Mouse (Mus musculus) right cerebral cortex, postnatal 36 days (tissue): ENCODE measurements around the gene Dlg4.

ENCODE experiments used
- DNase-seq, 2 experiments: peaks; one replicate each; pipeline ENCODE4 v3.0.0; 2022; ENCODE audit warnings: low spot score in 2 of 2, mixed read lengths in 1 of 2

Gene Dlg4

GRCm38 (mm10) chr11:70019495-70020021 lies 2.8 kb downstream of the Dlg4 start:
- no peak for DNase-seq

DNA sequence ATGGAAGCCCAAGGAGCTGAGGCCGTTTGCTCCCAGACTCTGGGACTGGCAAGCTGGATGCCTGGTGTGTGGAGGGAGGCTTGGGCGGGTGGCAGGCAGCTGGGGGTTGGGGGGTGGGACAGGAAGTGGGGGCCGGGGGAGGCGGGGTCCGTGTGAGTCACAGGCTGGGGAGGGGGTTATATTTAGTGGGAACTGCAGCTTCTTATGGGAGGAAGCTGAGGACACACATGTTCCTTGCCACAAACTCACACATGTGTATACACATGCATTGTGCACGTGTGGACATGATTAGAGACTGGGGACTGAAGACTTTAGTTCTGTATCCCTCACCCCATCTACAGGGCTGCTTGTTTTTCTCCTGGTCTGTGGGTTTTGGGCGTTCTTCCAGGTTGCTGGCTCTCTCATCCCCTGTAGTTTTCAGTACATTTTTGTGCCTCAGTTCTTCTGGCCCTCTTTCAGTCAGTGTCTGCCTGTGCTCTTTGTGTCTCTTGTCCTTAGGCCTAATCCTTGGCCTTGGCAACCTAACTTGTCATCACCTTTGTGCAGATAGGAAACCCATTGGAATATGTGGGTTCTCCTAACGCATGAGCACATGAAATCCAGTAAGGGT lies 3.4 kb downstream of the Dlg4 start:
- no peak for DNase-seq

DNA sequence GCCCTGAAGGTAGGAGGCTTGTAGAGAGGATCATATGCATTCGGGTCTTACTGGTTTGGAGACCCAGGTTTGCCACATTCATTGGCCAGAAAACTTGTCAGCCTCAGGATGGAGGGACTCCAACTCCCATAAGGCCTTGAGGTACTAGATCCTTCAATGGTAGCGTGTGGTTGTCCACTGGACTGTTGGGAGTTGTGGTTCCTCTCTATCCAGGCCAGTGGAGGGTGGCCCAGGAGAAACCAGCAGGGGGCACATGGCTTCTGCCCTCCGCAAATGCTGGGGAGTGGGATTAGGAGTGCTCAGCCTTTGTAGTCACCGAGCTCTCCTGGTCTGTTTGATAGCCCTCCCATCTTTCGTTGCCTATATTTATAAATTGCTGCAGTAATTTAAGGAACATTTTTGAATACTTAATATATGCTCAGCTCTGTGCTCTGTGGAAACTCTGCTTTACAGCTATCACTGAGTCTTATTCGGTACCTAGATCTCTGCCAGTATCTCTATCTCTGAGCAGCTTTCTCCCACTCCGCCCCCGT lies 4.1 kb downstream of the Dlg4 start:
- DNase-seq, result peak; percentile 70 to 76

DNA sequence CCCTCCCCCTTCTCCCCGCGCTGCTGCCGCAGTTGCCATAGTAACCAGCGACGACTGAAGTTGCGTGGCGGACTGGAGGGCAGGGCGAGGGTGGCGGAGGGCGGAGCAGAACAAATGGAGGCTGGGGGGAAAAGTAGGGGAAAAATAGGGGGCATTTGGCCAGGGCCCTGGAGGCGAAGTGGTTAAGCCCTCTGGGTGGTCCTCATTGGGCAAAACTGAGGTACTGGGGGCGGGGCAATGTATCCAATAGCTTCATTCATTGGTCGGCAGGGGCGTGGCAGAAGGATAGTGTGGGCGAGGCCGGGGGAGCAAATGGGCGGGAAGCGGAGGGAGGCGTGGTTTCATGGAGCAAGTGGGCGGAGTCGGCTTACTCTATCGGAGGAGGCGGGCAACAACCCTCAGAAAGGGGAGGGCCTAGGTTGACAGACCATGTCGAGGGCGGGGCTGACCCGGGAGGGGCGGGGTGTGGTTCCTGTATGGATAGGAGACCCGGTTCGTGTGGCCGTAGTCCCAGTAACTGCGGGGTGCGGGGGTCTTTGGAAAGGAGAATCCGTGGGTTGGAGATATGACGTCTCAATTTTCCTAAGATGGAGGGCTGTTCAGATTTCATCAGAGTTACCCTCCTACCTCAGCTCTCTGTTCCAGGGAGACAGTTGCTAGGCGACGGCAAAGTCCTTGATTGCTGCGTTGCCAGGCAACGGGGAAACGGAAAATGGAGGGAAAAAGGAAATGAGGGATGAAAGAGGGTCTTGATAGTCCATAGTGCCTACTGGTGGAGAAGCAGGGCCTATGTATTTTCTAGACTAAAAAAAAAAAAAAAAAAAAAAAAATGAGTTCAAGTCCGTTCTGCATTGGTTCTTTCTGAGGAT lies 4.8 kb downstream of the Dlg4 start:
- DNase-seq, result peak; percentile 96

GRCm38 (mm10) chr11:70023481-70024150 lies 6.9 kb downstream of the Dlg4 start:
- no peak for DNase-seq

- DNase-seq, result no peak
Observed at GRCm38 (mm10) chr11:70024151-70024514, 7.4 kb downstream of the Dlg4 start.

- DNase-seq, result no peak
Observed at GRCm38 (mm10) chr11:70026689-70027088, 9.9 kb downstream of the Dlg4 start.

DNA sequence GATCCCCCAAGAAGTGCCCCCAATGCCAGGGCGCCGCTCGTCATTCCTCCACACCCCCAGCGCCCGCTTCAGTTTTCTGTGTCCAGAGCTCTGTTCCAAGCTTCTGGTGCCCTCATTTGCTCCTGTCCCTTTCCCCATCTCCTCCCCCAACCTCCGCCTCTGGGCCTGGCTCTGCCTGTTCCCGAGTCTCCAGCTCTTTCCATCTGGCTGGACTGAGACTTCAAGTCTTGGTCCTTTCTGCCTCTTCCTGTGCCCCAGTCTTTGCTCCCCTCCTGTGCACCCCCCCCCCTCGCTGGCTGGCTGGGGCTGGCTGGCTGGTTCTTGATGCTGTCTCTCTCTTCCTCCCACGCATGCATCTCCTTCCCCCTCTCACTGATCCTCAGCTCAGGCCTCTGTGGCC lies 10.7 kb downstream of the Dlg4 start:
- peak in 1 of 2 experiments; percentile 42 for DNase-seq

GRCm38 (mm10) chr11:70028401-70029129 lies 11.8 kb downstream of the Dlg4 start:
- DNase-seq, result no peak

GRCm38 (mm10) chr11:70029130-70029801 lies 12.5 kb downstream of the Dlg4 start:
- DNase-seq, result peak; percentile 85 to 89

- DNase-seq, result no peak
Observed at GRCm38 (mm10) chr11:70029829-70030550, 13.2 kb downstream of the Dlg4 start.

DNA sequence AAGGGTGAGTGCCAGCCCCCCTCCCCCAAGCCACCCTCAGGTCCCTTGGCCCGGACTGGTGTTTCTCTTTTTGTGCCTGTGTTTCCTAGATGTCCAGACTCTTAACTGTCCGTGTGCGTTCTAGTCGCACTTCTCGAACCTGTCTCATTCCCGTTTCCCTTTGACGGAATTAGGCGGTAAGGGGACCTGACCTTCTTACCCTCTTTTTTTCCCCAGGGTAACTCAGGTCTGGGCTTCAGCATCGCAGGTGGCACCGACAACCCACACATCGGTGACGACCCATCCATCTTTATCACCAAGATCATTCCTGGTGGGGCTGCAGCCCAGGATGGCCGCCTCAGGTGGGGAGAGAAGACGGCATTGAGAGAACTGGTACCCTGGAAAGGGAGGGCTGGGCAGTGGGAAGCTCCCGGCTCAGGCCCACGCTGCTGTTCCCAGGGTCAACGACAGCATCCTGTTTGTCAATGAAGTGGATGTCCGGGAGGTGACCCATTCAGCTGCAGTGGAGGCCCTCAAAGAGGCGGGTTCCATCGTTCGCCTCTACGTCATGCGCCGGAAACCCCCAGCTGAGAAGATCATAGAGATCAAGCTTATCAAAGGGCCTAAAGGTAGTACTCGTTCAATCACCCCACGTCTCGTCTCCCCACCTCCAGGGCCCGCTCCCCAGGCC lies 14.0 kb downstream of the Dlg4 start:
- no peak for DNase-seq

GRCm38 (mm10) chr11:70031321-70031670 lies 14.6 kb downstream of the Dlg4 start:
- DNase-seq, result no peak

GRCm38 (mm10) chr11:70038174-70038573 lies 21.4 kb downstream of the Dlg4 start:
- no peak for DNase-seq

DNA sequence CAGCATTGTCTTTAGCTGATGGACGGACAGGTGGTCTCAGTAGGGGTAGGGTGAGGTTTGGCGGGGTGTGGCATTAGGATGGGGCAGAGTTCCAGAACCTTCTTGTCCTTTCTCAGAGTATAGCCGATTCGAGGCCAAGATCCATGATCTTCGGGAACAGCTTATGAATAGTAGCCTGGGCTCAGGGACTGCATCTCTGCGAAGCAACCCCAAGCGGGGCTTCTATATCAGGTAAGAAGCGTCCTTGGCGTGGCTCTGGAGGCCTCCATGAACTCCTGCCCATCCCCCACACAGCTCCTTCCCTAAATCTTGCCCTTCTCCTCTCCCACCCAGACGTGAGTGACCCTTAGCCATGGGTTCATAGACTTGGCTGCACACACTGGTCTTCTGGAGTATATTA lies 22.9 kb downstream of the Dlg4 start:
- DNase-seq, result no peak

DNA sequence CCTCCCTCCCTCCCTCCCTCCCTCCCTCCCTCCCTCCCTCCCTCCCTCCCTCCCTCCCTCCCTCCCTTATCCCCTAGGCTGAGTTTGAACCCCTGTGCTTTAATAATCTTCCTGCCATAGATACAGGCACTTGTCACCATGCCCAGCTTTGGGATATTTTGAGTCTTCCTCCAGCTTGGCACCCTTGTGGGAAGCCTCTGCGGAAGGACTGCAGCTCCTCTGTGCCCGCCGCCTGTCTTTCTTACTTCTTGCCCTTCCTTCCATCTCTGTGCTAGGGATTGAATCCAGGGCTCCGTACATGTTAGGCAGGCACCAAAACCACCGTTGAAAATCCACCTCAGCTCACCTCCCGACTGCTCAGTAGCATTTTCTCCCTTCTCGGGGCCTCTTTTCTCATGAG lies 23.4 kb downstream of the Dlg4 start:
- DNase-seq, result no peak

GRCm38 (mm10) chr11:70042309-70043085 lies 25.8 kb downstream of the Dlg4 start:
- DNase-seq, result no peak

DNA sequence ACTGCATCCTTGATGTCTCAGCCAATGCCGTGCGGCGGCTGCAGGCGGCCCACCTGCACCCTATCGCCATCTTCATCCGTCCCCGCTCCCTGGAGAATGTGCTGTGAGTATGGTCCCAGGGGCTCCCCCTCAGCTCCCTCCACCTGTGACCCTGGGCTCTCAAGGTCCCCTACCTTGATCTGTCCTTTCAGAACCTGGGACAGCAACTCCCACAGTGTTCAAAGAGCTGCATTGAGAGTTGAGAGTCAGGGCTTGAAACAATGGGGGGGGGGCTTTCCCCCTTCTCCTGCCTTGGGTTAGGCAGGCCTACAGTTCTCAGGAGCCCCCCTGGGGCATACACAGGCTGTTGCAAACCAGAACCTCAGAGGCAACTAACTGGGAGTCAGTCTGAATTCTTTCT lies 26.9 kb downstream of the Dlg4 start:
- no peak for DNase-seq

DNA sequence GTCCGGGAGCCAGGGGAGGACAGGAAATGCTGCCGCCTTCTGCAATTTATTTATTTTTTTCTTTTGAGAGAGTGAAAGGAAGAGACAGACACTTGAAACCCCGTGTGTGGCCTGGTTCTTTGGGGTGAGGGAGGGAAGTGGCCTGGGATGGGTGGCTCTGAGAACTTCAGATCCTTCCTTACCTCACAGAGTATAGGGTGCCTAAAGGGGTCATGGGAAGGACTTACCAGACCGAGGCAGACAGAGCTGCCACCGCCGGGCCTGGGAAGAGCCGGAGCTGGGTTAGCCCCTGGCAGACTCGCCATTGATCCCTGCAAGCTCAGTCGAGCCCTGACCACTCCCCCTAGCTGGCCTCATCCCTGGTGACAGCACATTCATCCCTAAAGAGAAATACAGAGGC lies 28.7 kb downstream of the Dlg4 start:
- no peak for DNase-seq
